Mouse (Mus musculus) left cerebral cortex, adult 2 months (tissue): ENCODE data around the gene Helq. TPM values are rescaled to one million over a fixed set of nuclear protein-coding genes. Genes with fewer than 3 reads are reported as not detected.

Experiments used
- DNase-seq, 2 experiments: peaks; one replicate each; pipeline ENCODE4 v3.0.0; 2021 to 2022; ENCODE audit warnings: low spot score in 2 of 2, mixed read lengths in 1 of 2; ENCODE audit errors: extremely low spot score in 1 of 2
- H3K27ac ChIP-seq: fragments of 200-600 bp; 2 replicates; pipeline ENCODE4 v1.8.1; 2022
- H3K4me3 ChIP-seq: fragments of 200-600 bp; 2 replicates; pipeline ENCODE4 v1.8.1; 2022
- CTCF ChIP-seq: fragments of 200-600 bp; IDR thresholded peaks from 2 replicates; pipeline ENCODE4 v1.8.1; 2022; ENCODE audit warnings: antibody characterized with exemption, mild to moderate bottlenecking, moderate library complexity
- intact Hi-C: fragments of 180-260 bp; cut with DNase I; formaldehyde crosslinking; loops from one replicate; pipeline ENCODE4 v1.15.1; 2025
- total RNA-seq, 2 experiments: library from RNA; stranded (reverse); gene quantifications; 2 replicates each; pipeline ENCODE4 v1.2.3; 2021

The Helq gene
- total RNA-seq, 2 experiments from 2014 or later, result 18.4 to 22.1 TPM

DNA sequence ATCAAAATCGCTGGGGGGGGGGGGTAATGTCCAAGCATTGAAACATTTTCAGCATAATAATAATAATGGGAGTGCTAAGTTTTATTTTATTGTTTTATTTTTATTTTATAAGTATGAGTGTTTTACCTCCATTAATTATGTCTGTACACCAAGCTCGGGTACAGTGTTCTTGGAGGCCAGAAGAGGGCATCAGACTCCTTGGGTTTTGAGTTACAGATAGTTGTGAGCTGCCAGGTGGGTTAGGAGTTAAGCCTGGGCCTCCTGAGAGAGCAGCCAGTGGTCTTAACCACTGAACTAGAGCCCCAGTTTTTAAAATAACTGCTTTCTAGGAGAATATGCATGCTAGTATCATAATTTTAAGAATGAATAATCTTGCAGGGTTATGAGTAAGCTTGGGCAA, 27.6 kb upstream of the Helq start:
- no peak for DNase-seq
- TF ChIP-seq CTCF, result peak; percentile 59
- Histone ChIP-seq H3K27ac (no peak overlapping the region), H3K4me3 (no peak overlapping the region)
- intact Hi-C loops, result loop anchor here (1.0 kb wide), 1 partner anchor 89 kb away; no protein-coding TSS in a partner anchor

DNA sequence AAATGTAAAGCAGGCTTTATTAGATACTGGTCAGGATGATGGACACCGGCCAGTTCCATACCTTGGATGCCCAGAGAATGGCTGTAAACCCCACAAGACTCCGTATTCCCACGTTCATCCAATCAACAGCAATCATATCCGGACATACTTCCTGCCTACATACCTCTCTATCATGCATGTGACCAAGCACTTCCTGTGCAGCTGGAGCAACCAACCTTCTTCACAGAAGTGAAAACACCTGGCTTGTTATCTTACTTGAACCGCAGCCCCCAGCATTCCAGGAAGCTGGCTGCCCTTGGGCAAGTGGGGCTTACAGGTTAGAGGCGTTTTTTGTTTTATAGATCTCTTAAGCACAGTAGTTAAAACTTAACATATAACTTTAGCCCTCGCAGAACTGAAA, 24.4 kb upstream of the Helq start:
- Histone ChIP-seq H3K4me3 (no peak overlapping the region), H3K27ac (no peak overlapping the region)
- TF ChIP-seq CTCF, result no peak
- intact Hi-C loops, result loop anchor here (5.0 kb wide), 1 partner anchor 844 kb away; no protein-coding TSS in a partner anchor
- no peak for DNase-seq

DNA sequence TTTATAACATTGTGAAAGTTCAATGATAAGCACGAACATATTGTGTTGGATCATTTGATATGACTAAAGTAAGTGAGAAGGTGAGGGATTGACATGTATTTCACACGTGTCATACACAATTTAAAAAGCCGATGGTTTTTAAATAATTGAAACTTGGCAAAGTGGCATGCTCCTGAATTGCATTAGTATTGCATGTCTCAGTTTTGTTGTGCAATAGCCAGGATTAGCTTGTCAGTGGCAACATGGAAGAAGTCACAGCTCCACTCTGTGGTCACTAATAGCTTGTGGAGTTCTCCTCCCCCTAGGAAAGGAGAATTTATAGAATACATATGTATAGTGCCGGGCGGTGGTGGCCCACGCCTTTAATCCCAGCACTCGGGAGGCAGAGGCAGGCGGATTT, 23.0 kb upstream of the Helq start:
- no peak for DNase-seq
- TF ChIP-seq CTCF, result no peak
- Histone ChIP-seq H3K4me3 (peak overlapping the region; percentile 72), H3K27ac (no peak overlapping the region)
- intact Hi-C loops, result loop anchor here (2.0 to 5.0 kb wide), 2 partner anchors 23 to 846 kb away; partner anchors contain the start of genes Helq and Mrps18c

DNA sequence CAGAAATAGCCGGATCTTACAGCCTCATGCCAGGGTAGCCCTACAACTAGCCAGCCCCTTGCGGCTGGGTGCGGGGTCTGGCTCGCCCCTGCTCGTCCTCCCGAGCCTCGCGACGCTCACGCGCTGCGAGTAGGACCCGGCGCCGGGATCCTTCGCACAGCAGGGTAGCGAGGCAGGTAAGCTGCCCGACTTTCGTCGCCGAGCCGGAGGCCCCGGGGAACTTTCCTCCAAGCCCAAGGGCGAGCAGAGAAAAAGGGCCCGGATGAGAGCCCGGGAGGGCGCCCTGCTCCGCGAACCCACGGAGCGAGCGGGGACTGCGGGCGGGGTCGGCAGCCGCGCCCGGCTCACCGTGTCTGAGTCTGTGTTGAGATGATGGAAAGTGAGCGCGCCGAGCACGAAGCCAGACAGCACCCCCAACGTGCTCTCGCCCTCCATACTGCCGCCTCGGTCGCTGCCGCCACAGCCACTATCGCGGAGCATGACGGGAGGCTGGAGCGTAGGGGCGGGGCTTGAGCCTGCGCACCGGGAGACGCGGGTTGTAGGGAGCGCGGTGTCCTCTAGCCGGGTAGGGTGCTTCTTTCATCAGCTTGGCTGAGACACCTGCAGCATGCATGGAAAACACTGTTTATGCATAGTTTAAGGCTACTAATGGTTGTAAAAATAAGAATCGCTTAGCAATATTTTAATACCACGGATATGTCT, 22.2 kb upstream of the Helq start, which contains the start of gene Abraxas1:
TSS of gene Abraxas1 (minus strand) at position 483 of the 702 bp plus-strand sequence.
- peak; percentile 87 to 89 for DNase-seq
- intact Hi-C loops, result loop anchor here (1.0 to 5.0 kb wide), 3 partner anchors 22 to 847 kb away; partner anchors contain the start of genes Helq and Mrps18c
- H3K27ac ChIP-seq, result peak within 1 kb of the TSS; percentile 85
- peak within 1 kb of the TSS; percentile 72 for H3K4me3 ChIP-seq
- TF ChIP-seq CTCF, result no peak

DNA sequence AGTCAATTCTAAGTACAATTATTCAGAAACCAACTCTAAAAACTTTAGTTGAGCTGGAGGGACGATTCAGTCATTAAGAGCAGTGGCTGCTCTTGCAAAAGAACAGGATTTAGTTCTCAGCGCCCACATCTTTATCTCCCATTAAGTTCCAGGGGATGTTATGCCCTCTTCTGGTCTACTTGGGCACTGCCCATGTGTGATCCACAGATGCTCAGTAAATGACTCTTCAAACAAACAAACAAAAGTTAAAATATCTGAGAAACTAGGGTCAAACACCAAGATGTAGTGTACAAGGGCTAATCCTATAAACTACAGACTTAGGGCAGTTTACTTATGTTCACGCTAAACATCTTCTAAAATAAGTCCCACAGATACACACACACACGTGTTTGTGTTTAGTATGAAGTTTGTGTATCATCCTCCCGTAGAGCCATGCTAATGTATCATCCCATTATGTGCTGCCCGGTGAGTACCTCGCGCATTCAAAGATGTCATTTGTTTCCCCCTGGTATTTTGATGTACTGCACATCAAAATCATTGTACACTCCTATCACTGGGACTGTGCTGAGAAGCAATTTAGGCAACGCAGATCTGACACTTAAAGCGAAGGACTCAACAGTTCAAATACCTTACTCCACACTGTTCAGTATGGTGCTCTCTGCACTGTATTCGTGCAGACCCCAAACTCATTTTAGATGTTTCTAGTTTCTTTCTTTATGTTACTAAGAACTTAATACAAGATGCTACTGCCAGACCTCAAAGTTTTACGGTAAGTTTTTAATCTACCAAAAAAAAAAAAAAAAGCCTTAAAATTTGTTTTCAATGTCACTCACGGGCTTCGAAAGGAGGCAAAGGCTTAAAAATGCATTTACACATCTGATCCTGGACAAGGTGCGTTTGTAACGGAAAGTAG, 21.4 kb upstream of the Helq start:
- Histone ChIP-seq H3K4me3 (peak overlapping the region; percentile 72), H3K27ac (no peak overlapping the region; the same call in 1 of the 2 replicates)
- no peak for DNase-seq
- peak; percentile 46 for TF ChIP-seq CTCF
- intact Hi-C loops, result loop anchor here (1.0 to 5.0 kb wide), 3 partner anchors 21 to 847 kb away; partner anchors contain the start of genes Helq and Mrps18c

DNA sequence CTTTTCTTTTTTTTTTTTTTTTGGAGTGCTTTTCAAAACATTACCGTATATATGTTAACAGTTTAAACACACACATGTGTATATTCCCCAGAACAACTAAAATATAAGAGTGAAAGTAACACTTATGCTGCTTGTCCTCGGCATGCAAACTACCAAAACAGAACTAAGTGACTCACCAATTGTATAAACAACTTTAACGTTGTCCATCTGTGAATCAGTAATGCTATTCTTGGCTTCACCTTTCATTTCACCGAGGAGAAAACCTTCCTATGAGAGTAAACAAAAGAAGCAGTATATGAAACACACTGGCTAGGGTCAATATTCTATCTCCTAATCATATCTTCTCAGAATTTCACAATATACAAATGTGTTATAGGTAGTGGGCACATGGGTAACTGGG, 19.9 kb upstream of the Helq start:
- no peak overlapping the region for H3K4me3 ChIP-seq
- H3K27ac ChIP-seq, result no peak overlapping the region
- no peak for TF ChIP-seq CTCF
- intact Hi-C loops, result no loop called here
- DNase-seq, result no peak

DNA sequence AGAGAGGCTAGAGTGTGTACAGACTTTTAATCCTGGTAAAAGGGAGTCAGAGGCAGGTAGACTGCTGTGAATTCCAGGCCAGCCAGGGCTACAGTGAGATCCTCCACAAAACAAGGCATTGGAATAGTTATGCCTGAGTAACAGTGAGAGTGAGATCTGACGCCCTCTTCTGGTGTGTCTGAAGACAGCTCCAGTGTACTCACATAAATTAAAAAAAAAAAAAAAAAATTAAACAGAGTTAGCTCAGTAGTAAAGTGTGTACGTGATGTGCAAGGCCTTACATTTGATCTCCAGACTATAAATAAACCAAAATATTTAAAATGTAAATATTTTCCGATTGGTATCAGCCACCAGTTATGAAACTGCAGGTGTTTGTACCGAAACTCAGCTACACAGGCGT, 4.3 kb downstream of the Helq start:
- peak; percentile 25 for TF ChIP-seq CTCF
- no peak overlapping the region for H3K4me3 ChIP-seq
- DNase-seq, result no peak
- no peak overlapping the region for H3K27ac ChIP-seq
- intact Hi-C loops, result no loop called here

DNA sequence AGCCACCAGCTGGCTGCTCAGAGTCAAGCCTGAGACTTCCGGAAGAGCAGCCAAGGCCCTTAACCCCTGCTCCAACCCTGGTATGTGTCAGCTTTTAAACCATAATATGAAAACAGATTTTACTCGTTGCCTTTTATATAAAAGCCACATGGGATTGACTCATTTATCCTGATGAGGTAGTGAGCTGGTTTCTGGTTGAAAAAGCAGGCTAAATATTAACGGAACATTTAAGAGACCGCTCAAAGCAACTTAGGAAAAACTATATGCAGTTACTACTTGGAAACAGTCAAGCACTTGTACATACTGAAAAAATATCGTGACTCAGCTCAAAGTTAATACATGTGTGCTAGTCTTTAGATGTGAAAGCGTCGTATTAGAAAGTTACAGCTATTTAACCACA, 6.1 kb downstream of the Helq start:
- Histone ChIP-seq H3K4me3 (no peak overlapping the region), H3K27ac (no peak overlapping the region)
- no peak for DNase-seq
- no peak for TF ChIP-seq CTCF
- intact Hi-C loops, result no loop called here

DNA sequence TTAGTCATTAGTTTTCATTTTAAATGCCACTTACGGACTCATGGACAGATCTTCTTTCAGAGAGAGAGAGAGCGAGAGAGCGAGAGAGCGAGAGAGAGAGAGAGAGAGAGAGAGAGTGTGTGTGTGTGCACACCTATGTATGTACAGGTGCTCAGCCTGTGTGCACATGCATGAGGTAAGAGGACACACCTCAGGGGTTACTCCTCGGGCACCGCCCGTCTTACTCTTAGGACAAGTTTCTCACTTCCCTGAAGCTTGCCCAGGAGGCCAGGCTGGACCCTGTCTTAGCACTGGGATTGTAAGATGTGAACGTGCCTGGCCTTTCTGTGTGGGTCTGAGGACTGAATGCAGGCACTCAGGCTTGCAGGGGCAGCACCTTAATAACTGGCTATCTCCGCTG, 10.9 kb downstream of the Helq start:
- no peak for DNase-seq
- no peak overlapping the region for H3K27ac ChIP-seq
- H3K4me3 ChIP-seq, result no peak overlapping the region
- intact Hi-C loops, result no loop called here
- no peak for TF ChIP-seq CTCF

DNA sequence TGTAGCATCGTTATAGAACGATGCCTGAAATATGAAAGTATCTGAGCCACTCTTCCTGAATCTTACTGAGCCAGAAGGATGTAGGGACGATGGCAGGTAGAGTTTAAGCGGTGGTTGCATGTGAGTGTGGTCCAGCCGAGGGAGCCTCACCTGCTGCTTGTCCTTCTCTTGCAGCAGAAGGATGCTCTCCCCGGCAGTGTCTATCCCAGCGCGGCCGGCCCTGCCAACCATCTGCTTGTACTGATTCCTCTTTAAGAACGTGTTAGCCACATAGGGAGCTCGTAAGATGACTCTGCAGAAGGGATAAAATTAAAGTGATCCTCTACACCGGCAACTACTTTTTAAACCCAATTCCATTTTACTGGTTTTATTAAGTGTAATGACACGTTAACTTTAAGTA, 19.4 kb downstream of the Helq start:
- Histone ChIP-seq H3K27ac (no peak overlapping the region), H3K4me3 (no peak overlapping the region)
- intact Hi-C loops, result no loop called here
- no peak for TF ChIP-seq CTCF
- DNase-seq, result no peak

DNA sequence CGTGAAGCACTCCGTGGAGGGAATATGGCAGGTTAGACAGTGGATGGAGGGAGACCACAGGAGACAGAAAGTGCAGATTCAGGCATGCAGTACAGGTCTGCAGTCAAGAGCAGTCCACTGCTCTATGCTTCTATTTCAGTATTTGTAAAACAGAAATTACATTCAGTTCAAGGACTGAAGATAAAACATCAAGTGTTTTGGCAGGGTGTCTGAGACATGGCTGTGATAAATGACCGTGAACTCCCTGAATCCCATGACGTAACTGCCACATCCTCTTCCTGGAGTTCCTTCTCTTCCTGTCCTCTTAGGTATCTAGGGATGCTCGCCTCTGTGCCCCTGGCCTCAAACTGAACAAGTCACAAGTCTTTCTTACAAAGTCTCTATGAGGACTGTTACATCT, 21.5 kb downstream of the Helq start:
- Histone ChIP-seq H3K4me3 (no peak overlapping the region), H3K27ac (no peak overlapping the region)
- no peak for TF ChIP-seq CTCF
- DNase-seq, result no peak
- intact Hi-C loops, result no loop called here
